Mouse (Mus musculus): Measurements from ENCODE around the gene Nemf. TPM values are rescaled to one million over a fixed set of nuclear protein-coding genes. Genes with fewer than 3 reads are reported as not detected.

Nemf gene
- polyA plus RNA-seq, 1 experiment from 2014 or later = 89.2 TPM

DNA sequence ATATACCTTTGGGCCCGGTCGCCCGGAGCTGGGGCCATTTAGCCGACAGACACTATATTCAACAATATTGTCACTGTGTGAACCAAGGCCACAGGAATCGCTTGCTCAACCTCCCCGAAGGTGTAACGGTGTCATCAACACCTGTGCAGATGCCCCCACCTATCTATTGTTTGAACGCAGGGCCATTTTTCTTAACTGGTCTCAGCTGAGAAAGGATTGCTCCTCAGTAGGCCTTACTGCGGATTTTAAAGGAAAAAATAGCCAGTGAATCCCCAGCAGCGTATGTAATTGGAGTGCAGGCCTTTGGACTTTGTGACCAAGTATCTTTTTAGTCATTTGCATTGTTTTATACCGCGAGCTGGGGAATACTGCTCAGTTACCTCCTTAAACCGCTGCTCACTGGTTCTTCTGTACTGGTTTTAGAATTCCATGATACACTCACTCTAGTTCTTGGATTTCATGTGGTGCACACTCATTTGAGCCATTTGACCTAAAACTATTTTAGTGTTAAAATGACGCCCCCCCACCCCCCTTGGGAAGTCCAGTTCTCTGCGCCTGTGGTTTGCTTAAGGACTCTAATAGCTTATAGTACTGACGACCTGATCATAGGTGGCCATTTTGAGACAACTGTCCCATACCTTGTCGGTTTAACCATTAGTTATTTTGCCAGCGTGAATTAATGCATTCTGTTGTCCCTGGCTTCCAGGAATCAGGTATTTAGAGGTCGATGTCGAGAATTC, 59.4 kb downstream of the Nemf start:
- Histone ChIP-seq H3K4me2 (replicated peaks) (peak overlapping the region; percentile 63), H3K4me3 (peak overlapping the region; percentile 92), H3K4me1 (peaks cover 15% of the 10 kb centered on the region), H3K9me3 (no peaks in the 10 kb centered on the region), H3K27me3 (replicated peaks) (no peaks in the 10 kb centered on the region), H3K27ac (peak overlapping the region; percentile 95), H3K36me3 (peaks cover 29% of the 10 kb centered on the region), H3K9ac (peak overlapping the region; percentile 99)
- 24% methylated on average over 20 of the region's 20 CpGs for WGBS
- no peak; the same call in 1 of the 2 replicates for ATAC-seq (ENCODE audit: low FRiP score, low read depth)

GRCm38 (mm10) chr12:69296511-69297410, 60.2 kb downstream of the Nemf start, which contains the start of gene Klhdc2:
Gene Klhdc2 (plus strand): TSS chr12:69296681.
- Histone ChIP-seq H3K4me3 (peak within 1 kb of the TSS; percentile 92), H3K4me2 (replicated peaks) (peak within 1 kb of the TSS; percentile 63), H3K9ac (peak within 1 kb of the TSS; percentile 99), H3K9me3 (no peaks in the 10 kb centered on the region), H3K4me1 (peaks cover 15% of the 10 kb centered on the region), H3K27me3 (replicated peaks) (no peaks in the 10 kb centered on the region), H3K27ac (peak within 1 kb of the TSS; percentile 95), H3K36me3 (peaks cover 20% of the 10 kb centered on the region)
- under 1% methylated on average over 98 of the region's 98 CpGs for WGBS
- ATAC-seq (ENCODE audit: low FRiP score, low read depth) = peak; percentile 98

GRCm38 (mm10) chr12:69295651-69296050, 61.3 kb downstream of the Nemf start:
- no peak overlapping the region for H3K27ac ChIP-seq
- peak overlapping the region; percentile 1; the same call in 1 of the 2 replicates for H3K9ac ChIP-seq
- H3K4me3 ChIP-seq = no peak overlapping the region
- no peak for ATAC-seq (ENCODE audit: low FRiP score, low read depth)
- no peaks in the 10 kb centered on the region for H3K27me3 ChIP-seq (replicated peaks)
- H3K4me2 ChIP-seq (replicated peaks) = peak overlapping the region; percentile 63
- WGBS = 85% methylated on average over 4 of the region's 4 CpGs
- no peaks in the 10 kb centered on the region for H3K9me3 ChIP-seq
- peaks cover 15% of the 10 kb centered on the region for H3K4me1 ChIP-seq
- H3K36me3 ChIP-seq = peaks cover 11% of the 10 kb centered on the region

- Histone ChIP-seq H3K36me3 (peaks cover 5% of the 10 kb centered on the region; the same call in 1 of the 2 replicates), H3K4me1 (peaks cover 15% of the 10 kb centered on the region), H3K27ac (no peak overlapping the region), H3K4me3 (no peak overlapping the region), H3K9ac (no peak overlapping the region), H3K9me3 (no peaks in the 10 kb centered on the region), H3K27me3 (replicated peaks) (no peaks in the 10 kb centered on the region), H3K4me2 (replicated peaks) (no peak overlapping the region)
- no peak for ATAC-seq (ENCODE audit: low FRiP score, low read depth)
- WGBS = 86% methylated on average over 2 of the region's 2 CpGs
Measured at GRCm38 (mm10) chr12:69294936-69295335, 62.0 kb downstream of the Nemf start.

DNA sequence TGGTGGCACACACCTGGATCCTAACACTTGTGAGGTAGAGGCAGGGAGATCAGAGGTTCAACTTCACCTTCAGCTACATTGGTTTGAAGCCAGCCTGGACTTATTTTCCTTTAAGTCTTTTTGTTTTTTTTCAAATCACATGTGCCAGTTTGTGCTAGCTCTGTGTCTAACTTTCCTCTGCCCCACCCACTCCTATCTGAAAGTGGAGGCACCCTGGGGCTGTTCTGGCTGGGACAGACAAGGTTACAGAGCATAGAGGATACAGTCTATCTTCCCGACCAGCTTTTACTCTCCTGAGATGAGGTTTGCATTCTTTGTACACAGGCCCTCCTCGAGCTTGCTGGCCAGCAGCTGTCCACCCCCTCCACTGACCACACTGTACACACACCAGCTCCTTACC, 63.1 kb downstream of the Nemf start:
- Histone ChIP-seq H3K27ac (no peak overlapping the region), H3K4me3 (no peak overlapping the region), H3K27me3 (replicated peaks) (no peaks in the 10 kb centered on the region), H3K4me1 (peaks cover 9% of the 10 kb centered on the region), H3K4me2 (replicated peaks) (no peak overlapping the region), H3K36me3 (no peaks in the 10 kb centered on the region), H3K9ac (no peak overlapping the region), H3K9me3 (no peaks in the 10 kb centered on the region)
- no peak for ATAC-seq (ENCODE audit: low FRiP score, low read depth)
- 56% methylated on average over 2 of the region's 2 CpGs for WGBS

GRCm38 (mm10) chr12:69292401-69292800, 64.6 kb downstream of the Nemf start:
- no peaks in the 10 kb centered on the region for H3K27me3 ChIP-seq (replicated peaks)
- no peaks in the 10 kb centered on the region for H3K9me3 ChIP-seq
- H3K27ac ChIP-seq = no peak overlapping the region
- H3K4me2 ChIP-seq (replicated peaks) = no peak overlapping the region
- H3K36me3 ChIP-seq = no peaks in the 10 kb centered on the region
- 91% methylated on average over 6 of the region's 6 CpGs for WGBS
- ATAC-seq (ENCODE audit: low FRiP score, low read depth) = no peak
- no peaks in the 10 kb centered on the region for H3K4me1 ChIP-seq
- no peak overlapping the region for H3K9ac ChIP-seq
- no peak overlapping the region for H3K4me3 ChIP-seq

DNA sequence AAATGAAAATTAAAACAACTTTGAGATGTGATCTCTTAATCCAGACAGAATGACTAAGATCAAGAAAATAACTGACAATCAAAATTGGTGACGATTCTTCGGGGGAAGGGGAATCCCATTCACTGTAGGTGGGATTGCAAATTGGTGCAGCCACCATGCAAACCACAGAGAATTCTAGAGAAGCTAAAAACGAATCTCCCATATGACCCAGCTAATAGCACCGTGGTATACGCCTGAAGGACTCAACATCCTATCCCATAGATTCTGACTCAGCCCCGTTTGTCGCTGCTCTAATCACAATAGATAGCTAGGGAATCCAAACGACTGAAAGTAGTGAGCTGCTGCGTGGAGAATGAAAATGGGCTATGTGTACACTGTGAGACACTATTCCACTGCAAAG, 68.3 kb downstream of the Nemf start:
- no peaks in the 10 kb centered on the region for H3K27me3 ChIP-seq (replicated peaks)
- no peak overlapping the region for H3K27ac ChIP-seq
- H3K4me3 ChIP-seq = no peak overlapping the region
- H3K9me3 ChIP-seq = no peaks in the 10 kb centered on the region
- no peaks in the 10 kb centered on the region for H3K36me3 ChIP-seq
- 79% methylated on average over 9 of the region's 9 CpGs for WGBS
- no peak overlapping the region for H3K9ac ChIP-seq
- H3K4me1 ChIP-seq = no peaks in the 10 kb centered on the region
- no peak overlapping the region for H3K4me2 ChIP-seq (replicated peaks)
- ATAC-seq (ENCODE audit: low FRiP score, low read depth) = no peak

GRCm38 (mm10) chr12:69287535-69287934, 69.4 kb downstream of the Nemf start:
- no peak for ATAC-seq (ENCODE audit: low FRiP score, low read depth)
- H3K9ac ChIP-seq = no peak overlapping the region
- no peak overlapping the region for H3K27ac ChIP-seq
- H3K4me2 ChIP-seq (replicated peaks) = no peak overlapping the region
- WGBS = 95% methylated on average over 8 of the region's 8 CpGs
- no peaks in the 10 kb centered on the region for H3K27me3 ChIP-seq (replicated peaks)
- no peaks in the 10 kb centered on the region for H3K9me3 ChIP-seq
- no peaks in the 10 kb centered on the region for H3K36me3 ChIP-seq
- no peaks in the 10 kb centered on the region for H3K4me1 ChIP-seq
- H3K4me3 ChIP-seq = no peak overlapping the region

GRCm38 (mm10) chr12:69283146-69283545, 73.8 kb downstream of the Nemf start:
- Histone ChIP-seq H3K4me1 (no peaks in the 10 kb centered on the region), H3K36me3 (no peaks in the 10 kb centered on the region), H3K4me2 (replicated peaks) (no peak overlapping the region), H3K27ac (no peak overlapping the region), H3K9ac (no peak overlapping the region), H3K9me3 (0 out of 2 replicates have a peak, but pooled peaks cover 3% of the 10 kb centered on the region), H3K27me3 (replicated peaks) (no peaks in the 10 kb centered on the region), H3K4me3 (no peak overlapping the region)
- WGBS = 89% methylated on average over 7 of the region's 7 CpGs
- ATAC-seq (ENCODE audit: low FRiP score, low read depth) = no peak

GRCm38 (mm10) chr12:69280915-69281314, 76.0 kb downstream of the Nemf start:
- H3K4me2 ChIP-seq (replicated peaks) = no peak overlapping the region
- 92% methylated on average over 3 of the region's 3 CpGs for WGBS
- H3K36me3 ChIP-seq = no peaks in the 10 kb centered on the region

DNA sequence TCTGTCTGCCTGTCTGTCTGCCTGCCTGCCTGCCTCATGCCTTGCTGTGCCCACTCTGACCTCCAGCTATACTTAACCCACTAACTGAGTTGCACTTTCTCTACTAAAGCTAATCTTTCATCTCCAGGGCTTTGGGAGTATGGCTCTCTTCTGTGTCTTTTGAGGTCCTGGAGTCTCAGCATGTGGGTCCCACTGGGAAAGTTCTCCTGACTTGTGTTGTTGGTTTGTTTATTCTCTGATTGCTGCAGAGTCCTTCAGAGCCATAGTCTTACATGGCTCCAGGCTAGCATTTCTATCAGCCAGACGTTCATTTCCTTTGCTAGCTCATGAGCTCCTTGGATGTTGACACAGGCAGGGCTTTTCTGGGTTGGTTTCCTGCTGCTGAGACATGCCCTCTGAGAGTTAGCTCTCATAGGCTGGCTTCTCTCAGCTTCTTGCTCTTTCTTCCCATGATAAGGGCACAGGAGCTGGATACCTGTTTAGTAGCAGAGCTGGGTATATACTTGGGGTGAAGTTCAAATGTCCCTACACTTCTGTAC, 77.0 kb downstream of the Nemf start:
- Histone ChIP-seq H3K4me1 (no peaks in the 10 kb centered on the region), H3K27ac (no peak overlapping the region), H3K4me2 (replicated peaks) (no peak overlapping the region), H3K4me3 (no peak overlapping the region), H3K36me3 (no peaks in the 10 kb centered on the region), H3K9me3 (0 out of 2 replicates have a peak, but pooled peaks cover 3% of the 10 kb centered on the region), H3K27me3 (replicated peaks) (no peaks in the 10 kb centered on the region), H3K9ac (no peak overlapping the region)
- no peak for ATAC-seq (ENCODE audit: low FRiP score, low read depth)
- WGBS = 65% methylated on average over 1 of the region's 1 CpGs

More at GRCm38 (mm10) chr12:69280915-69281314, 76.0 kb downstream of the Nemf start:
- no peak overlapping the region for H3K27ac ChIP-seq
- no peak overlapping the region for H3K4me3 ChIP-seq
- H3K4me1 ChIP-seq = no peaks in the 10 kb centered on the region
- no peaks in the 10 kb centered on the region for H3K27me3 ChIP-seq (replicated peaks)
- no peak overlapping the region for H3K9ac ChIP-seq
- H3K9me3 ChIP-seq = 0 out of 2 replicates have a peak, but pooled peaks cover 3% of the 10 kb centered on the region
- ATAC-seq (ENCODE audit: low FRiP score, low read depth) = no peak

DNA sequence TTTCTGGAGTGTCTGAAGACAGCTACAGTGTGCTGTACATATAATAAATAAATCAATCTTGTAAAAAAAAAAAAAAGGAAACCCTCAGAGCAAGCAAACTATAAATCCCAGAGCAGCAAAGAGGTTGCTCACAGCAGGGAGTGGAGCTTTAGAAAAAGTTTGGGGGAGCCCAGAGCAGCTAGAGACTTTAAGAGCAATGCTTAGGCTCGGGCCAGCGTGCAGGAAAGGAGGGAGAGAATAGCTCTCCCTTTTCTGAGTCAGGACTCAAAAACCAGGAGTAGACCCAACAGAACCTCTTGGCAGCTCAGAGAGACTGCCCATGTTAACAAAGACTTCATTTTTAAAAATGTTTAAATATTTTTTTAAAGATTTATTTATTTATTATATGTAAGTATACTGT, 88.0 kb downstream of the Nemf start:
- H3K27ac ChIP-seq = no peak overlapping the region
- no peaks in the 10 kb centered on the region for H3K4me1 ChIP-seq
- H3K9ac ChIP-seq = no peak overlapping the region
- WGBS = 61% methylated on average over 2 of the region's 2 CpGs
- no peaks in the 10 kb centered on the region for H3K9me3 ChIP-seq
- no peak for ATAC-seq (ENCODE audit: low FRiP score, low read depth)
- no peak overlapping the region for H3K4me2 ChIP-seq (replicated peaks)
- no peaks in the 10 kb centered on the region for H3K36me3 ChIP-seq
- no peak overlapping the region for H3K4me3 ChIP-seq
- no peaks in the 10 kb centered on the region for H3K27me3 ChIP-seq (replicated peaks)
